Mouse (Mus musculus) embryonic stem cell, embryonic (primary cell): ENCODE measurements at regions not wholly inside any gene's neighbourhood (a gene's known extent, or its start where the extent isn't known, plus 50 kb on each side); places are given as distances from the start of the nearest gene placed in this dataset.

Source experiments
- CTCF ChIA-PET, 4 experiments: fragments of 300-600 bp in 2 of 4; fragments of 350-600 bp in 2 of 4; sonication (Branson Sonifier 250); formaldehyde crosslinking; loops; one replicate each; lab custom pipeline; 2022; ENCODE audit warnings: inconsistent platforms in 2 of 4; lab: Charles Lee
- POLR2A ChIA-PET, 4 experiments: fragments of 300-600 bp in 2 of 4; fragments of 350-600 bp in 2 of 4; sonication (Branson Sonifier 250); formaldehyde crosslinking; loops; one replicate each; lab custom pipeline; 2022; ENCODE audit warnings: antibody characterized with exemption in 4 of 4, inconsistent platforms in 1 of 4; lab: Charles Lee

- POLR2A ChIA-PET: interaction anchor here in 1 of 4 experiments (0.7 kb wide), 1 partner anchor 28 kb away, joined by 3 read pairs; no protein-coding TSS in a partner anchor
- CTCF ChIA-PET: interaction anchor here in 1 of 4 experiments (0.6 kb wide), 1 partner anchor 250 kb away, joined by 9 read pairs; no protein-coding TSS in a partner anchor
These were observed 404.2 kb upstream of the Cntn3 start for GRCm38 (mm10) chr6:102977122-102977521.

- POLR2A ChIA-PET: no interaction called here
- CTCF ChIA-PET: no interaction called here
These were observed 450.4 kb upstream of the Cntn3 start for GRCm38 (mm10) chr6:103023326-103023725.

- ChIA-PET POLR2A (no interaction called here), CTCF (no interaction called here)
These were observed 451.1 kb upstream of the Cntn3 start for GRCm38 (mm10) chr6:103024006-103024405.

GRCm38 (mm10) chr6:103028150-103028549 is 455.2 kb upstream of the Cntn3 start:
- POLR2A ChIA-PET: no interaction called here
- CTCF ChIA-PET: no interaction called here

- POLR2A ChIA-PET: no interaction called here
- CTCF ChIA-PET: no interaction called here
These were observed 460.5 kb upstream of the Cntn3 start for GRCm38 (mm10) chr6:103033418-103033817.

- ChIA-PET POLR2A (no interaction called here), CTCF (no interaction called here)
These were observed 461.0 kb upstream of the Cntn3 start for GRCm38 (mm10) chr6:103033919-103034318.

- CTCF ChIA-PET: no interaction called here
- POLR2A ChIA-PET: no interaction called here
These were observed 449.8 kb upstream of the Chl1 start for GRCm38 (mm10) chr6:103060591-103060990.

- CTCF ChIA-PET: no interaction called here
- POLR2A ChIA-PET: no interaction called here
These were observed 404.2 kb upstream of the Chl1 start for GRCm38 (mm10) chr6:103106189-103106588.

- POLR2A ChIA-PET: no interaction called here
- CTCF ChIA-PET: no interaction called here
These were observed 390.8 kb upstream of the Chl1 start for GRCm38 (mm10) chr6:103119537-103119936.

GRCm38 (mm10) chr6:103140851-103141250 is 369.5 kb upstream of the Chl1 start:
- CTCF ChIA-PET: no interaction called here
- POLR2A ChIA-PET: no interaction called here

GRCm38 (mm10) chr6:103177851-103178250 is 332.5 kb upstream of the Chl1 start:
- POLR2A ChIA-PET: no interaction called here
- CTCF ChIA-PET: no interaction called here

- POLR2A ChIA-PET: no interaction called here
- CTCF ChIA-PET: no interaction called here
These were observed 327.0 kb upstream of the Chl1 start for GRCm38 (mm10) chr6:103183355-103183754.

- POLR2A ChIA-PET: no interaction called here
- CTCF ChIA-PET: interaction anchor here in 1 of 4 experiments (0.6 kb wide), 1 partner anchor 1419 kb away, joined by 5 read pairs; no protein-coding TSS in a partner anchor
These were observed 313.5 kb upstream of the Chl1 start for GRCm38 (mm10) chr6:103196838-103197237.

GRCm38 (mm10) chr6:103201605-103202004 is 308.8 kb upstream of the Chl1 start:
- POLR2A ChIA-PET: no interaction called here
- CTCF ChIA-PET: no interaction called here

- POLR2A ChIA-PET: no interaction called here
- CTCF ChIA-PET: no interaction called here
These were observed 301.2 kb upstream of the Chl1 start for GRCm38 (mm10) chr6:103209202-103209601.

- POLR2A ChIA-PET: no interaction called here
- CTCF ChIA-PET: no interaction called here
These were observed 297.2 kb upstream of the Chl1 start for GRCm38 (mm10) chr6:103213160-103213559.

GRCm38 (mm10) chr6:103236896-103237295 is 273.5 kb upstream of the Chl1 start:
- ChIA-PET POLR2A (no interaction called here), CTCF (no interaction called here)

- ChIA-PET CTCF (no interaction called here), POLR2A (no interaction called here)
These were observed 241.4 kb upstream of the Chl1 start for GRCm38 (mm10) chr6:103268984-103269383.

GRCm38 (mm10) chr6:103272216-103272615 is 238.2 kb upstream of the Chl1 start:
- CTCF ChIA-PET: no interaction called here
- POLR2A ChIA-PET: no interaction called here

GRCm38 (mm10) chr6:103275071-103275470 is 235.3 kb upstream of the Chl1 start:
- CTCF ChIA-PET: interaction anchor here (0.7 to 1.5 kb wide), 8 partner anchors 11 to 1732 kb away, joined by 3 to 12 read pairs (median 6); no protein-coding TSS in a partner anchor

GRCm38 (mm10) chr6:103275476-103275875 is 234.9 kb upstream of the Chl1 start:
- ChIA-PET CTCF (interaction anchor here (0.7 to 1.5 kb wide), 8 partner anchors 10 to 1733 kb away, joined by 3 to 12 read pairs (median 6); no protein-coding TSS in a partner anchor), POLR2A (interaction anchor here in 1 of 4 experiments (0.9 kb wide), 1 partner anchor 332 kb away, joined by 7 read pairs; no protein-coding TSS in a partner anchor)

More at GRCm38 (mm10) chr6:103275071-103275470, 235.3 kb upstream of the Chl1 start:
- POLR2A ChIA-PET: interaction anchor here in 1 of 4 experiments (0.9 kb wide), 1 partner anchor 331 kb away, joined by 7 read pairs; no protein-coding TSS in a partner anchor
